Mouse (Mus musculus): ENCODE measurements at regions not wholly inside any gene's neighbourhood (a gene's known extent, or its start where the extent isn't known, plus 50 kb on each side); places are given as distances from the start of the nearest gene placed in this dataset.

DNA sequence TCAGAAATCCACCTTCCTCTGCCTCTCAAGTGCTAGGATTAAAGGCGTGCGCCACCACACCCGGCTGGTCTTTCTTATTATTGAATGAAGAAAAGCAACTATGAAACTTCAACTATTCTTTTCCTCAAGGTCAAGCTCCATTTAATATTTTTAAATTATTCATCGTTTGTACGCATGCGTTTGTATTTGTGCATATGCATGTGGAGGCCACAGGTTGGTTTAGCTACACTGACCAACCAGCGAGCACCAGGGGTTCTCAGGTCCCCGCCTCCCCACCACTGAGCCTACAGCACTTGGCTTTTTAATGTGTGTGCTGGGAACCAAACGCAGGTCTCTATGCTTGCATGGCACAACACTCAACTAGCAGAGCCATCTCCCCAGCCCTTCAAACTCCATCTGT is 51.0 kb upstream of the Tmem252 start:
- DNase-seq = no peak

DNA sequence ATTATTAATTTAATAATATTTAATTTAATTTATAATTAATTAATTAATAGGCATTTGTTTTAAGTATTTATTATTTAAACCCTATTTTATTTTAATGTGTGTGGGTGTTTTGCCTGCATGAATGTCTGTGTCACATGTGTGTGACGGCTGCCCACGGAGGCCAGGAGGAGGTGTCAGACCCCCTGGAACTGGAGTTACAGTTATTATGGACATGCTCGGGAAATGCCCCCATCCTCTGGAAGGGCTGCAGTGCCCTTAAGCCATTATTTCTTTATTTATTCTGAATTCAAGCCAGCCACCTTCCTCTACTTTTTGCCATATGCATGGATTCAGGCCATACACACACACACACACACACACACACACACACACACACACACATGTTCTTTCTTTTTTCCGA is 51.5 kb upstream of the Tmem252 start:
- DNase-seq = no peak

DNA sequence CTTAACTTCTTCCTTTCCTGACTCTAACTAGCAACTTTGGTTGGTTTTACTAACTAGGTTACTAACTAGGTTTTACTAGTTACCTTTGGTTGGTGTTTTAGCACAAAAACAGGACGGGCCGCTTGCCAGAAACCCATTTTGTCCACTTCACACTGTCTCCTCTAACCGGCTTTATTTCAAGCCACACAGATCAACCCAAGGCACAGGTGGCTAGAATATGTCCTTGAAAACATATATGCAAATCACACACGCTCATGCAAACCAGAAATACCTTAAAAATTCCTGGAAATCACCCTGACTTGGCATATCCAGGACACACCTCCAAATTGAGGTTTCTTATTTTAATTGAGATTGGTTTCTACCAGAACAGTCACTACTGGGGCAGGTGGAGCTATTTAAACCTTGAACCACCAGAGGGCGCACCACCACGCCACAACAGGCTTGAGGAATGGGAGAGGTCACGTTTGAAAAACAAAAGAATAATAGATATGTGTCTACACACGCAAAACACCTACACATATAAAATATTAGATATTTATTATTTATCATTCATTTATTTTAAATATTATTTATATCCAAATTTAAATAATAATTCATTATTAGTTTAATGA is 52.1 kb upstream of the Tmem252 start:
- DNase-seq = peak; percentile 74 to 75

DNA sequence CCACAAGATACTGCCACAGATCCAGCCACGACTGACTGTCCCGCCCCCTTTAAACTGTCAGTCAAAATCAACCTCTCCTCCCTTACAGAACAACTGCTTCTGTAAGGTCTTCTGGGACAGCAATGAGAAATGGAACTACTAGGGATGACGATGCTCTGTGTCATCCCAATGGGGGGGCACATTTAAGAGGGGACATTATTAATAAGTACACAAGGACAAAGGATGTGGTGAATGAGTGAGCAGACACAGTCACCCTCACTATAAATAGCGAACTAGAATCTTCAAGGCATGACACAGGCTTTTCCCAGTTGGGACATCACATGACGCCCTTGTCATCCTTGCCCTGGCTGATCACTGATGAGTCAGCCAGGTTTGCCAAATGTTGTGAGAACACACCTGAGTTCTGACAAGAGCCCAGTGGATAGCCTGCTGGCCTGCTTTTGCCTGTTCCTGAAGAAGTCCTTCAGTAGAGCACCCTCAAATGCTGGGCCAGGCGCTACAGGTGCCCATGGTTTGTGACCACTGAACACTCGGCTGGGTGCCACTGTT is 58.0 kb upstream of the Tmem252 start:
- DNase-seq = no peak

DNA sequence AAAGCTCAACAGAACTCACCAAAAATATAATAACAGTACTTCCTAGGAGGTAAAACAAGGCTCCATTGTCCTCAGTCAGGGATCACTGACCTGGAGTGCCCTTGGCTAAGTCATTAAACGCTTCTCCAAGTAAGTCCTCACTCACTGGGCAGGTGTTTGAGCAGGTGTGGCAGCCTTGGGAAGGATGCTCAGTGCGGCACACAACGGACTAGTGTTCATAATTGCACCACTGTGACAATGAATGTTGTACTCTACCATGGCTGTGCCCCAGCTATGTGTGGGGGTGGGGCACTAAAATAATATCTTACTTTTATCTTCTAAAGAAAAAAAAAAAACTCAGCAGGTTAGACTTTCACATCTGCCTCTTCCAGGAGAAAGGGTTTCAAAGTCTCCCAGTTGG is 52.2 kb upstream of the Pip5k1b start:
- no peak for DNase-seq

DNA sequence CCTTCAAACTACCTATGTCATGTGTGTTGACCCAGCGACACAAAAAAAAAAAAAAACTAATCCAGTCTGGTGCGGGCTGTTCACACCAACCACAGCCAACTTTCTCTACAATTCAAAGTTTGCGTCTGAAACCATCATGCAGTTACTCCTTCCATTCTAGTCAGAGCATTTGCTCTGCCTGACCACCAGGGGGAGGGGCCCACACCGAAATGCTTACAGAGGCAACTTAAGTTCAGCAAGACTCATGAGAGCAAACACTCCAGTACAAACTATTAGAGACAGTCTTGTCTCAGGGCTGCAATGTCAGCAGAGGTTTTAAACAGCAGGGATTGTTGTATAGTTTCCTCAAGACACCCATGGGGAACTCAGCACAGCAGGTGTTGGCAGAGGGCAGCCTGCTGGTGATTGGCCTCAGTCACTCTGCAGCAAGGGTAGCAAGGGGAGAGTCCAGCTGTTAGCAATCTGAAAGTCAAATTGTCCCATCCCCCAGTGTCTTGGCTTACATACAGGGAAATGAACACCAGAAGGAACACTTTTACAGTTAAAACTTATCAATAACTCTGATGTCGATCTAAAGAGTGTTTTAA is 50.8 kb upstream of the Pip5k1b start:
- no peak for DNase-seq

All from cerebellum, postnatal 36 days (tissue).